Mouse (Mus musculus) lung, postnatal 36 days (tissue): ENCODE results near the gene Mslnl.

Experiments
- DNase-seq: peaks from one replicate; pipeline ENCODE4 v3.0.0; 2022; ENCODE audit warnings: mixed read lengths

Gene Mslnl

DNA sequence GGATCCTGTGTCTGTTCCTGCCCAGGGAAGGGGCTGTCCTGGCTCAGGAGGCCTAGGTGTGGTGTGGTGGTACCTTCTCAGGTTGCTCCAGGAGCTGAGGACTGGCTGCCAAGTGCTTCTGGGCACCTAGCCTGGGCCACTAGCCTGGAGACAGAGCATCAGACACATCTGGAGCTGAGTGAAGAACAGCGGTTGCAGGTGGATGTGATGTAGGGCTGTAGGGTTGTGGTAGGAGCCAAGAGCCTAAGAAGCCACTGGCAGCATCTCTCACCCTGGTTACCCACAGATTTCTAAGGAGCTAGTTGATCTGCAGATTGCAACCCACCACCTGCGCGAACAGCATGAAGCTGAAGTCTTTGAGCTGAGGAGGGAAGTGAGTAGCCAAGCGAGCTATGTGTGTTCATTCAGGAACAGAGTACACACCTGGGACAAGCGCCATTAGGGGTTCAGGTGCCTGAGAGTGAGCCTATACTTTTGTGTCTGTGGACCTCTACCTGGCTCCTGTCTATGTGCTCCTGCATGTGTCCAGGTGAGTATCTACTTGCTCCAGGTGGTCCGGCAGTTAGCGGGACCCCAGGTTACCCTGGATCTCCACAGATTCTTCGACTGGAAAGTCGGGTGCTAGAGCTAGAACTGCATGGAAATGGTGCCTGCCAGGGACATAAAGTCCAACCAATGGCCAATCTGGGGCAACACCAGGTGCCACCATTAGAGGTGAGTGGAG, 51.1 kb downstream of the Mslnl start:
- no peak for DNase-seq

DNA sequence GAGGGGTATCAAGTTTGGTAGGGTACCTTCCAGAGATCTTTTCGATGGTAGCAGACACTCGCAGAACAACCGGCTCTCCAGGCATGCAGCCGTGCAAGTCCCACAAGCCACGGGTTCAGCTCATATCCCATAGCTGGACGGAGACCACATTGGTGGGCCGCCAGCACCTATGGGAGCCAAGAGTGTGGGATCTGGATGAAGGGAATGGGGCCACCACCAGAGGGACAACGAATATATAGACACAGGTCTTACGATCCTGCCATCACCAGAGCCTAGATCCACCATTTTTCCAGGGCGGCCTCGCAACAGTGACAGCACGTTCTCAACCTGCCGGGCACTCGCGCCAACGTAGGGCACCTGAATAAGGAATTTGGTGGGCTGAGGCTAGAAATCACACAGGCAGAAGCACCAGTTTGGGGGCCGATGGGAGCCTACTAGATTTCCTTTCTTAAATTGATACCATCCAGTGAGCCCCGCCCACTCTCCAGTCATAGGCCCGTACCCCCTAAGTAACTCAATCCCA, 55.5 kb downstream of the Mslnl start:
- DNase-seq = no peak

DNA sequence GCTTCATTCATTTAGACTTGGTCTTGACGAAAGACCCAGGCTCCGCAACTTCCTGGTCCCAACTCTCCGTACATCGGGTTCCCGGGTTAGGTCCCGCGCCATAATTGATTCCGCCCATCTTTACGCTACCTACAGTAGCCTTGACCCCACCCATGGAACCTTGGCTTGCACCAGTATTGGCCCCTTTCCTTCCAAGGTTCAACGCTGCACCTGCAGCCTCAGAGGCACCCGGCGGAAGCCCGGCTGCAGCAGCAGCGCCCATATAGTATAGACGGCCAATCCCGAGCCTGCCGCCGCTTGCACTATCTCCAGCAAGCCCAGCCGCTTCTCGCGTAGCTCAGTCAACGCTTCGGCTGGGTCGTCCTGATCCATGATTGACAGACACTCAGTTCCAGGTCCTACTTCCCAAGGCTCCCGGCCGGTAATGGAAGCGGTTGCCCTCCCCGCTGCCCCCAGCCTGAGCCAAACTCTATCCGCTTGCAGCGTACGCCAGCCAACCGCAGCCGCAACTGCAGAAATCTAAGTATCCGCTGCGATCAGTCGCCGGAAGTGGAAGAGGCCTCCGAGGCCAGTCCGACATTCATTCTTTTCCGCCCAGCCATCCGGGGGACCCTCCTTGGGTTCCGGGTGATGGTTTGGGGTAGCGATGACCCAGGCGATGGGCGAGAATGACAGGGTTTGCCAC, 56.1 kb downstream of the Mslnl start:
- DNase-seq = peak; percentile 85

DNA sequence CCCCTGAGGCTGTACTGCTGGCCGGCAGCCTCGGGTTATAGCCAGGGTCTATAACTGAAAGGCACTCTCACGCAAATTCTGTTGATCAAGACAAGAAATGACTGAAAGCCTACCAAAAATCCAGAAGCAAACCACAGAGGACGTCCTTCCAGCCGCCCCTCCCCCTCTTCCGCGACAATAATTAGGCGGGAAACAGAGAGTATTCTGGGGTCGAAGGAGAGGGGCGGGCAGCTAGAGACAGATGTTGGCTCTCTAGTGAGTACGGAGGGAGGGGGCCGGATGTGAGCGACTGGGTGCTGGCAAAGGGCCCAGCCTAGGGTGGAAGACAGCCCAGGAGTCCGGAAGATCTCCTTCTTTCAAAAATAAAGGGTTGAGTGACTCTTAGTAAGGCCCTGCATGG, 56.8 kb downstream of the Mslnl start, which contains the start of gene Fam173a:
Gene Fam173a, minus strand, starts transcription at position 287 of the 400 bp plus-strand sequence.
- peak; percentile 87 for DNase-seq

DNA sequence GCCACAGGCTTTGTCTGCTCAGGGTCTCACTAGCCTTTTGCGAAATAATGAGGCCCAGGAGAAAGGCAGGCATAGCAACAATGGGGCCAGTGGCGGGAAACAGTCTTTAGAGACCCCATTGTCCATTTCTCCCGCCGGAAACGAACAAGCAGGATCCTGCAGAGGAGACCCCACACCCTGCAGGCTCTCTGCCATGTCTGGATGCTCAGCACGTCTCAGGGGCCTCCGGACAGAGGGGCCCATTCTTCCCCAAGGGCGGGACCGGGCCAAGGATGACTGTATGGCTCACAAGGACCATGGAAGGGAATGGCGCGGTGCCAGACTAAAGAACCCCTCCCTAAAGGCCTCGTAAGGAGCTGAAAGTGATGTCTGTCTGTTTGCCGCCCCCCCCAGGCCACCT, 58.4 kb downstream of the Mslnl start:
- no peak for DNase-seq

DNA sequence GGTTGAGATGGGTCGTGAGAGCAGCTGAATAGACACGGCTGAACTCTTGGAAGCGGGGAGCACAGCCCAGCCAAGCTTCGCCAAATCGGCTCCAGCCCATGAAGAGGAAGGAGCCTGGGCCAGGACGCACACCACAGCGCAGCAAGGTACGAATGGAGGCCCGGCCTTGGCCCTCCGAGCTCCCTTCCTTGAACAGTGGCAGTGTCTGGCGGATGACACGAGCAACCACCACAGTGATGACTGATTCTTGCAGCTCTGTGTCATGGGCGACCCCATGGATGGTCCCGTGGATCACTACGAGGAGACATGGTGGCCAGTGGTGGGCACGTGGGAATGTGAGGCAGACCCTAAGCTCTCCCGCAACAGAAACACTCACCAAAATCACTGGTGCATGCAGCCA, 59.2 kb downstream of the Mslnl start:
- no peak for DNase-seq

DNA sequence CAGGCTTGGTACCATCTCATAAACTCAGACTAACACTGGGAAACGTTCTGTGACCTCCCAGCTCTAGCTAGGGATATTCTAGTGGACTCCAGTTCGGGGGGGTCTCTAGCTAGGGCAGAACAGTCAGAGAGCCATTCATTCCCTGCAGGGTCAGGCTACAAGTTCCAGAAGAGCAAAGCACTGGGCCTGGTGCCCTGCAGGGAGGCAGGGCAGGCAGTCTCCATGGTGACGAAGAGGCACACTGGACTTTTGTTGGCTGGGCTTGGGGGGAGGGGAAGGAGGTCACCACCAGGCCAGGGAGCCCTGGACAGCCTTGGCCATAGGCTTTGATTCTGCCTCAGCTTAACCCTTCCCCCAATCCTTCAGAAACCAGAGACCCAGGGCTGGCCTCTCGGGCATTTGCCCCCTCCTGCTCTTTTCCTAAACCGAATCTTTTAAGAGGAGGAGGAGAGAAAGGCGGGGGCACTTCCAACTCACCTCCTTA, 59.8 kb downstream of the Mslnl start, which contains the start of gene AC134908.4:
Gene AC134908.4, minus strand, starts transcription at position 51 of the 484 bp plus-strand sequence.
- no peak for DNase-seq

DNA sequence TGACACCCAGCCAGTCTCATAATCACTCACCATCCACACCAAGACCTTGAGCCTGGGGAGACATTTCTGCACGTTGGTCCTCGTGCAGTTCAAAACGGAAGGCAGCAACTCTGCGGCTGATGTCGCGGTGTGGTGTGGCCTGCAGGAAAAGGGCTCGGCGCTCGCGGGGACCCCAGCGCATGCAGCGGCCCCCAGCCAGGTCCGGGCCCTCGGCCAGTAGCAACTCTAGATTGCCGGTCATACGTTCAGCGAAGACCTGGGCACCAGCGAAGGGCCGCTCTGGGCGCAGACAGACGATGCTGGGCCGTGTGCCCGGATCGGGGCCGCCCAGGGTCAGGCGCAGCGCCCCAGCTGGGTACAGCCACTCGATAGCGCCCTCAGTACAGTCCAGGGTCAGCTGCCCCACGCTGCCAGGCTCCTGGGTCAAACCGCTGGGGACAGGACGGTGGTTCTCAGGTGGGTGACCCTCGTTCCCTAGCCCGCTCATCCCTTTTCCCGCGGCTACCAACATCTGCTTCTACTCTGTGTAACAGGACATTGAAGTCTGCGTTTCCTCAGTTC, 60.4 kb downstream of the Mslnl start:
- DNase-seq = no peak

DNA sequence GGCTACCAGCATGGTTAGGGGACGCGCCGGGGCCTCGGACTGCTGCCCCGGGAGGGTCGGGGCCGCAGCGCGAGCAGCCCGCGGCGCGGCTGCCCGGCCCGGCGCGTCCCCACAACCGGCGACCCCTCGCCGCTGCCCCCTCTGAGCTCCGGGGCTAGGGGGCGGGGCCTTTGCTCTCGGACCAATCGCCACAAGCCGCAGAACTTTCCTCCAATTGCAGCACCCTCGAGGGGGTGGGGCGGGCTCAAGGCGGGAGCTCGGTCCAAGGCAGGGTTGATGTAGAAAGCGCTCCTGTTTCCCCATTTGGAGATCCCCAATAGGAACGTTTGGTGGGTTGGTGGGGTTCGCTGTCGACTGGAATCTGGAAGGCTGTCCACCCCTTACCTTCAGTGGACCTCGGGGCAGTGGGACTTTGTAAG, 61.1 kb downstream of the Mslnl start, which contains the start of gene Metrn:
Gene Metrn, minus strand, starts transcription at position 186 of the 419 bp plus-strand sequence.
- DNase-seq = peak; percentile 92
